Mouse (Mus musculus) embryonic fibroblast, embryonic 13.5 days (primary cell): Measurements from ENCODE around the gene Arhgef3.

ENCODE experiments used
- CTCF ChIP-seq: IDR thresholded peaks from 2 replicates; pipeline ENCODE4 v1.5.1; 2011; ENCODE audit warnings: mild to moderate bottlenecking, control low read depth, low read length, moderate library complexity, borderline replicate concordance; ENCODE audit not compliant: insufficient read depth
- POLR2A ChIP-seq: IDR thresholded peaks from 2 replicates; pipeline ENCODE4 v1.6.1; 2011; ENCODE audit warnings: low read depth, mild to moderate bottlenecking, control low read depth, low read length, moderate library complexity

- TF ChIP-seq CTCF (no peak), POLR2A (no peak)
Measured at GRCm38 (mm10) chr14:27224636-27225035, 109.9 kb downstream of the Arhgef3 start.
